Mouse (Mus musculus): ENCODE measurements around the gene Ugt1a5. TPM values are rescaled to one million over a fixed set of nuclear protein-coding genes. Genes with fewer than 3 reads are reported as not detected.
"Not testable (repeated sequence)": the region's sequence is repeated elsewhere in the genome, so short reads cannot be mapped to it uniquely, and the experiment has no call there.

Gene Ugt1a5
- polyA plus RNA-seq, 1 experiment = not detected

DNA sequence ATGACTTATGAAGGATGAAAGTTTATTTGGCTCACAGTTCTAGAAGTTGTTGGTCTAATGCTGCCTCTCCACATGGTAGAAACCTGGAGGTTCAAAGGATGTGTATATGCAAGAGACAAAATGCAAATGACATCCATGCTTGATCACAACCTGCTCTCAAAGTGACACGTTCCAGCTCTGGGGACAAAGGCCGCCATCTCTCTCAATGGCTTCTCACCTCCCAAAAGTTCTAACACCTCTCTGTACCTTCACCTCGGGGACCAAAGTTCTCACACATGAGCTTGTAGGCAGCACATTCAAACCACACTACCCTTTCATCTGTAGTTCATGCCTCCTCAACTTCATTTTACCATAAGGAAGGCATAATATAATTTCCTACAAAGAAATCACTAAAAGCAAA is 51.8 kb downstream of the Ugt1a5 start:
- Histone ChIP-seq H3K27ac (ENCODE audit: insufficient read depth, low read length) (no peak overlapping the region), H3K27me3 (ENCODE audit: control insufficient read depth, insufficient read depth, low read length) (no peaks in the 10 kb centered on the region), H3K4me3 (ENCODE audit: extremely low read depth, insufficient read depth, insufficient read length) (no peak overlapping the region), H3K4me1 (ENCODE audit: control insufficient read depth, insufficient read depth, insufficient read length) (no peaks in the 10 kb centered on the region), H3K36me3 (ENCODE audit: control insufficient read depth, insufficient read depth, low read length) (no peaks in the 10 kb centered on the region)
- TF ChIP-seq POLR2A (IDR thresholded peaks at IDR 0.05; ENCODE audit: low read depth, low read length) = no peak
- DNase-seq (ENCODE audit: low read depth in 1 of 2, low spot score in 2 of 2) = peak in 1 of 2 experiments; percentile 3
- WGBS = 36% methylated on average over 3 of the region's 3 CpGs

DNA sequence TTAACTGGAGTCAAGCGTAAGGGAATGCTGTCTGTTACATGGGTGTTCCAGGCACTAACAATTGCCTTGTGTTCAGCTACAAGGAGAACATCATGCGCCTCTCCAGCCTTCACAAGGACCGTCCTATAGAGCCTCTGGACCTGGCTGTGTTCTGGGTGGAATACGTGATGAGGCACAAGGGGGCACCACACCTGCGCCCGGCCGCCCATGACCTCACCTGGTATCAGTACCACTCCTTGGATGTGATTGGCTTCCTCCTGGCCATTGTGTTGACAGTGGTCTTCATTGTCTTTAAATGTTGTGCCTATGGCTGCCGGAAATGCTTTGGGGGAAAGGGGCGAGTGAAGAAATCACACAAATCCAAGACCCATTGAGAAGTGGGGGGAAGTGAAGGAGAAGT is 52.2 kb downstream of the Ugt1a5 start:
- Histone ChIP-seq H3K27me3 (ENCODE audit: control insufficient read depth, insufficient read depth, low read length) (no peaks in the 10 kb centered on the region), H3K4me3 (ENCODE audit: extremely low read depth, insufficient read depth, insufficient read length) (no peak overlapping the region), H3K4me1 (ENCODE audit: control insufficient read depth, insufficient read depth, insufficient read length) (no peaks in the 10 kb centered on the region), H3K36me3 (ENCODE audit: control insufficient read depth, insufficient read depth, low read length) (no peaks in the 10 kb centered on the region), H3K27ac (ENCODE audit: insufficient read depth, low read length) (no peak overlapping the region)
- TF ChIP-seq CTCF (IDR thresholded peaks at IDR 0.05; ENCODE audit: extremely low read depth, insufficient read depth, insufficient read length, insufficient replicate concordance) (no peak), POLR2A (IDR thresholded peaks at IDR 0.05; ENCODE audit: low read depth, low read length) (no peak)
- DNase-seq (ENCODE audit: low read depth in 1 of 2, low spot score in 2 of 2) = no peak
- 74% methylated on average over 9 of the region's 9 CpGs for WGBS

DNA sequence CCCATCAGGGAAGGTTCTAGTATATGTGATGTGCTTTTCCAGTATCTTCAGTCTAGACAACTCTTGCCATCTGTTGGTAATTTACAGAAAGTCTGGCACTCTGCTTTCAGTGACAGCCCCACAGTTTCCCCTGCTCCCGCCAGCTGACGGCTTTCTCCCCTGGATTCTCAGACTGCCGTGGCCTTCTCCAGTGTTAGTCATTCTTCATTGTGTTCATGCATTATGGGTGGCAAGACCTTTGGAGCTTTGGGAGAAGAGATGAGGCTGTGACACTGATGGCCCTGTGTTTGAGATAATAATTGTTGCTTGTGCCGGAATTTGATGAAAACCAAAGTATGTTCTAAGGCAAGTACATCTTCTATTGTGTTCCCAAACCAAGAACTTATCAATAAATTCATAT is 52.8 kb downstream of the Ugt1a5 start:
- TF ChIP-seq CTCF (IDR thresholded peaks at IDR 0.05; ENCODE audit: extremely low read depth, insufficient read depth, insufficient read length, insufficient replicate concordance) (no peak), POLR2A (IDR thresholded peaks at IDR 0.05; ENCODE audit: low read depth, low read length) (no peak)
- Histone ChIP-seq H3K4me1 (ENCODE audit: control insufficient read depth, insufficient read depth, insufficient read length) (no peaks in the 10 kb centered on the region), H3K4me3 (ENCODE audit: extremely low read depth, insufficient read depth, insufficient read length) (no peak overlapping the region), H3K27me3 (ENCODE audit: control insufficient read depth, insufficient read depth, low read length) (no peaks in the 10 kb centered on the region), H3K27ac (ENCODE audit: insufficient read depth, low read length) (no peak overlapping the region), H3K36me3 (ENCODE audit: control insufficient read depth, insufficient read depth, low read length) (no peaks in the 10 kb centered on the region)
- WGBS = 53% methylated on average over 4 of the region's 4 CpGs
- no peak for DNase-seq (ENCODE audit: low read depth in 1 of 2, low spot score in 2 of 2)

DNA sequence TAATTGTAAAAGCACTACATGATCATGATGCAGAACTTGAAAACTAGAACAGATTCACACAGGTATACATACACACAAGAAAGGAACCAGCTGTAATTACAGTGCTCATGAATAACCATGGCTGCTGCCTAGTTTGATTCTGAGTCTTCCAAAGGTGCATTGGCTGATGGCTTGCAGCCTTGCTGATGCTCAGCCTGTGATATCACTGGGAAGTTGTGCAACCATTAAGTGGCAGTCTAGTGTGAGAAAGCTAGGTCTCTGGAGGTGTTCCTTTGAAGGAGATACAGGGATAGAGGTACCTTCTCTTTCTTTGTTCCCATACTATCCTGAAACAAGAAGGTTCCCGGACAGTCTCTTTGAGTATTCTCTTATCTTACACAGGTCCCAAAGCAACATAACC is 53.2 kb downstream of the Ugt1a5 start:
- 16% methylated on average over 1 of the region's 1 CpGs for WGBS
- DNase-seq (ENCODE audit: low read depth in 1 of 2, low spot score in 2 of 2) = no peak
- no peaks in the 10 kb centered on the region for H3K27me3 ChIP-seq (ENCODE audit: control insufficient read depth, insufficient read depth, low read length)
- H3K36me3 ChIP-seq (ENCODE audit: control insufficient read depth, insufficient read depth, low read length) = no peaks in the 10 kb centered on the region
- TF ChIP-seq POLR2A (IDR thresholded peaks at IDR 0.05; ENCODE audit: low read depth, low read length) = no peak
- no peak for TF ChIP-seq CTCF (IDR thresholded peaks at IDR 0.05; ENCODE audit: extremely low read depth, insufficient read depth, insufficient read length, insufficient replicate concordance)
- H3K4me3 ChIP-seq (ENCODE audit: extremely low read depth, insufficient read depth, insufficient read length) = no peak overlapping the region
- no peak overlapping the region for H3K27ac ChIP-seq (ENCODE audit: insufficient read depth, low read length)
- no peaks in the 10 kb centered on the region for H3K4me1 ChIP-seq (ENCODE audit: control insufficient read depth, insufficient read depth, insufficient read length)

DNA sequence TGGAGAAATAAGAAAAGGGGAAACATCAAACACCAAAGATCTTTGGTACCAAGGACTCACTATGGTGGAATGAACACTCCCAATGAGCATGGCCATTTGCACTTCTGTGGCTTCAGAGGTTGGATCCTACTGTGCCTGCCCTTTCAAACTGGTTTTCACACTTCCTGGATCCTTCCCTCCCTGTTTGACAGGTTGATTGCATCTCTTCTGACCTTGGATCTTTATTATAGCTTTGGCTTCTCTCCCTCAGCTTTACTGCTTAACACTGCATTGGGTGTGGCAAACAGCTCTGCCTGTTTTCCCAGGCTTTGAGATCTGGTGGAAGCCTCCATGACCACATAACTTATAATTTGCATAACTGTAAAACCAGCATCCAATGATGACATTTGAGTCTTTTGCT is 54.5 kb downstream of the Ugt1a5 start:
- Histone ChIP-seq H3K4me3 (ENCODE audit: extremely low read depth, insufficient read depth, insufficient read length) (no peak overlapping the region), H3K27ac (ENCODE audit: insufficient read depth, low read length) (no peak overlapping the region), H3K4me1 (ENCODE audit: control insufficient read depth, insufficient read depth, insufficient read length) (no peaks in the 10 kb centered on the region), H3K36me3 (ENCODE audit: control insufficient read depth, insufficient read depth, low read length) (no peaks in the 10 kb centered on the region), H3K27me3 (ENCODE audit: control insufficient read depth, insufficient read depth, low read length) (no peaks in the 10 kb centered on the region)
- no peak for DNase-seq (ENCODE audit: low read depth in 1 of 2, low spot score in 2 of 2)
- TF ChIP-seq POLR2A (IDR thresholded peaks at IDR 0.05; ENCODE audit: low read depth, low read length) (no peak), CTCF (IDR thresholded peaks at IDR 0.05; ENCODE audit: extremely low read depth, insufficient read depth, insufficient read length, insufficient replicate concordance) (no peak)

DNA sequence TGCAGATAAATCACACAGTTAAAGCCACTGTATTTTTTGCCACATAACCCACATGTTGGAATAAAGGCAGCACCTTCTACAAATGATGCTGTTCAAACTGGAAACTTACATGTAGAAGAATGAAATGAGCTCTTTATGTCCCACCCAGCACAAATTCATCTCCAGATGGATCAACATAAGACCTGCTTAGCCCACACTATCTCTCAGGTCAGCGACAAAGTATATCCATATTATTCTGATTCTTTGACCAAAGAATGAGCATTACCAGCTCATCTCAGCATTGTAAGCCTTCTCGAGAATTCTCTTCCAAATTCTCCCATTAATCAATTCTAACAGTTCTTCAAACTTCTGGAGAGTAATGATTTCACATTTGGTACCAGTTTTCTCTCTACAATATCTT is 56.4 kb downstream of the Ugt1a5 start:
- Histone ChIP-seq H3K36me3 (ENCODE audit: control insufficient read depth, insufficient read depth, low read length) (no peaks in the 10 kb centered on the region), H3K4me1 (ENCODE audit: control insufficient read depth, insufficient read depth, insufficient read length) (no peaks in the 10 kb centered on the region), H3K4me3 (ENCODE audit: extremely low read depth, insufficient read depth, insufficient read length) (no peak overlapping the region), H3K27ac (ENCODE audit: insufficient read depth, low read length) (no peak overlapping the region), H3K27me3 (ENCODE audit: control insufficient read depth, insufficient read depth, low read length) (no peaks in the 10 kb centered on the region)
- TF ChIP-seq POLR2A (IDR thresholded peaks at IDR 0.05; ENCODE audit: low read depth, low read length) (no peak), CTCF (IDR thresholded peaks at IDR 0.05; ENCODE audit: extremely low read depth, insufficient read depth, insufficient read length, insufficient replicate concordance) (no peak)
- 53% methylated on average over 2 of the region's 2 CpGs for WGBS
- DNase-seq (ENCODE audit: low read depth in 1 of 2, low spot score in 2 of 2) = no peak

DNA sequence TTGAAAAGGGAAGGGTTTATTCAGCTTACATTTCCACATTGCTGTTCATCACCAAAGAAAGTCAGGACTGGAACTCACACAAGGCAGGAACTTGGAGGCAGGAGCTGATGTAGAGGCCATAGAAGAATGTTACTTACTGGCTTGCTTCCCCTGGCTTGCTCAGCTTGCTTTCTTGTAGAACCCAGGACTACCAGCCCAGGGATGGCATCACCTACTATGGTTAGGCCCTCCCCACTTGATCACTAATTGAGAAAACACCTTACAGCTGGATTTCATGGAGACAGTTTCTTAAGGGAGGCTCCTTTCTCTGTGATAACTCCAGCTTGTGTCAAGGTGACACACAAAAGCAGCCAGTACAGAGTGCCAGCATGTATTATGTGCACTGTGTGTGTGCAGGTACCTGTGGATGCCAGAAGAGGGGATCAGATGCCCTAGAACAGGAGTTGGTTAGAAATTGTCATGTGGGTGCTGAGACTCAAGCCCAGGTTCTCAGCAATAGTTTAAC is 57.3 kb downstream of the Ugt1a5 start:
- H3K27ac ChIP-seq (ENCODE audit: insufficient read depth, low read length); H3K27me3 ChIP-seq (ENCODE audit: control insufficient read depth, insufficient read depth, low read length); H3K36me3 ChIP-seq (ENCODE audit: control insufficient read depth, insufficient read depth, low read length); DNase-seq (ENCODE audit: low read depth in 1 of 2, low spot score in 2 of 2); H3K4me1 ChIP-seq (ENCODE audit: control insufficient read depth, insufficient read depth, insufficient read length); H3K4me3 ChIP-seq (ENCODE audit: extremely low read depth, insufficient read depth, insufficient read length): not testable (repeated sequence)
